Mouse (Mus musculus): ENCODE results near the gene Angpt4. TPM values are rescaled to one million over a fixed set of nuclear protein-coding genes. Genes with fewer than 3 reads are reported as not detected.

The Angpt4 gene
- total RNA-seq, 2 experiments from 2014 or later: not detected

- TF ChIP-seq CTCF (IDR thresholded peaks at IDR 0.05): peak; percentile 87
- intact Hi-C loops (cut with DNase I): loop anchor here (1.0 to 5.0 kb wide), 3 partner anchors 53 to 252 kb away; partner anchors contain the start of gene Psmf1
- peak; percentile 70 to 82 for DNase-seq (ENCODE audit: extremely low spot score in 1 of 2, low spot score in 2 of 2)
- no peak overlapping the region for H3K4me3 ChIP-seq
- H3K27ac ChIP-seq: no peak overlapping the region
Measured at GRCm38 (mm10) chr2:151994350-151995122, 83.5 kb downstream of the Angpt4 start.

Small RNAs within 50 kb of the gene (microRNA-seq; reads per million reads assigned to microRNA genes)
- gene Mir1953: 0 to 0.49 reads per million in 2 experiments

Other genes starting within 250 kb of the Angpt4 start
- gene Rad21l, start 242.7 kb upstream of the Angpt4 start, total RNA-seq (2021): 1 to 10 TPM in 1 of 2 experiments, under 1 TPM in 1; 0.75 to 1.2 TPM
- 10 to 100 TPM in 1 of 2 experiments, 1 to 10 TPM in 1; 8.6 to 11.1 TPM for gene Tmem74b, start 209.2 kb upstream of the Angpt4 start, total RNA-seq (2021)
- gene Psmf1, start 167.0 kb upstream of the Angpt4 start, total RNA-seq (2021): 10 to 100 TPM; 38.5 to 42.3 TPM
- gene Rspo4, start 68.3 kb upstream of the Angpt4 start, total RNA-seq (2021): not detected
- 1 to 10 TPM; 6.6 to 6.7 TPM for gene Fam110a, start 69.0 kb downstream of the Angpt4 start, total RNA-seq (2021)
- gene Slc52a3, start 85.3 kb downstream of the Angpt4 start, total RNA-seq (2021): 1 to 10 TPM; 2.6 to 2.9 TPM
- 10 to 100 TPM; 18.7 to 23.9 TPM for gene Scrt2, start 170.3 kb downstream of the Angpt4 start, total RNA-seq (2021)
- 100 to 1,000 TPM in 1 of 2 experiments, 10 to 100 TPM in 1; 98.3 to 114 TPM for gene Srxn1, start 194.3 kb downstream of the Angpt4 start, total RNA-seq (2021)
- 1 to 10 TPM; 1.6 to 2.4 TPM for gene Tcf15, start 232.4 kb downstream of the Angpt4 start, total RNA-seq (2021)